Mouse (Mus musculus): ENCODE measurements around the gene Alpl. TPM values are rescaled to one million over a fixed set of nuclear protein-coding genes. Genes with fewer than 3 reads are reported as not detected.

Alpl gene
- polyA plus RNA-seq, 1 experiment = 20.7 TPM

DNA sequence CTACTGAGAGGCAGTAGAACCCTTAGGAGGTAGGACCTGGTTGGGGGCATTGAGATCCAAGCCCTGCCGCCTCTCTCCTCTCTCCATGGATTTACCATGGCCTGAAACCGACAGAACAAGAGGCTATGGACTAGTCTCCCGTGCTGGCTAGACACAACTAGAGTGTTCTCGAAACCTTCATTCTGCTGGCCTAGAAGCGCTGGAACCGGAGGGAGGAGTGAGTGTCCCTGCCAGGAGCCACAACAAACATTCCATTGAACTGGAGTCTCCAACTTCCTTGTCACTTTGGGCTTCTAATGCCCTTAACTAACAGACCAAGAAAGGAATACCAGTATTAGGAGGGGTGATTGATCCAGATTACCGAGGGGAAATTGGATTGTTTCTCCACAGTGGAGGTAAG lies 20.0 kb upstream of the Alpl start:
- Histone ChIP-seq H3K4me3 (ENCODE audit: insufficient read depth, low read depth, low read length) (no peak overlapping the region), H3K4me1 (ENCODE audit: control insufficient read depth, insufficient read depth, insufficient read length, low read length) (peaks cover 13% of the 10 kb centered on the region), H3K27ac (replicated peaks; ENCODE audit: low read depth, low read length) (no peak overlapping the region)

DNA sequence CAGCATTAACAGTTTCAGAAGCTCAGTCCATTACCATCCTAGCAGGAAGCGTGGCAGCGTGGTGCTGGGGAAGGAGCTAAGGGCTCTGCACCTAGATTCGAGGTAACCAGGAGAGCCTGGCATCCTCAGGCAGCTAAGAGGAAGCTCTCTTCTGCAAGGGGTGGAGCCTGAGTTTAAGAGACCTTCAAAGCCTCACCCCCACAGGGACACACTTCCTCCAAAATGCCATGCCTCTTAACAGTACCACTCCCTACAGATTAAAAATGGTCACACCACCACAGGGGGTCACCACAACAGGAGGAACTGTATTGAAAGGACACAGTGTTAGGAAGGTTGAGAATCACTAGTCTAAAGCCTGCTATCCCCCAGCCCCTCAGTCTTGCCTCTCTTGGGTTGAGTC lies 19.3 kb upstream of the Alpl start:
- H3K27ac ChIP-seq (replicated peaks; ENCODE audit: low read depth, low read length) = no peak overlapping the region
- H3K4me3 ChIP-seq (ENCODE audit: insufficient read depth, low read depth, low read length) = no peak overlapping the region
- H3K4me1 ChIP-seq (ENCODE audit: control insufficient read depth, insufficient read depth, insufficient read length, low read length) = peaks cover 11% of the 10 kb centered on the region

DNA sequence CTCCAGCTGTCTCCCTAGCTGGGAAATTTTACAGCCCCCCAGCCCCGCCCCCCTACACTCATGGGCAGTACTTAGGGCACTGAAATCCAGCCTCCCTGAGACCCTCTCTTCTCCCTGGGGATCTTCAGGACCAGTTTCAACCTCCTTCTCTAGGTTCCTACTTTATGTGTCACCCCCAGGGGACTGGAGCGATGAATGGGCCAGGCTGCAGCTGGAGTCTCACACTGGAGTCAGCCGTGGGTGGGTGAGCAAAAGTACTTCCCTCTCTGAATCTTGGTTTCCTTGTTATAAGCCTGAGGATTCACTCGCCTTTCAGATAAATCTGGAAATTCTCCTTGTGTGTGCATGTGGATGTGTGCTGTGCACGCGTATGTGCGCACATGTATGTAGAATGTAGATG lies 18.0 kb upstream of the Alpl start:
- H3K4me3 ChIP-seq (ENCODE audit: insufficient read depth, low read depth, low read length) = no peak overlapping the region
- H3K27ac ChIP-seq (replicated peaks; ENCODE audit: low read depth, low read length) = peak overlapping the region; percentile 53
- H3K4me1 ChIP-seq (ENCODE audit: control insufficient read depth, insufficient read depth, insufficient read length, low read length) = peaks cover 5% of the 10 kb centered on the region

DNA sequence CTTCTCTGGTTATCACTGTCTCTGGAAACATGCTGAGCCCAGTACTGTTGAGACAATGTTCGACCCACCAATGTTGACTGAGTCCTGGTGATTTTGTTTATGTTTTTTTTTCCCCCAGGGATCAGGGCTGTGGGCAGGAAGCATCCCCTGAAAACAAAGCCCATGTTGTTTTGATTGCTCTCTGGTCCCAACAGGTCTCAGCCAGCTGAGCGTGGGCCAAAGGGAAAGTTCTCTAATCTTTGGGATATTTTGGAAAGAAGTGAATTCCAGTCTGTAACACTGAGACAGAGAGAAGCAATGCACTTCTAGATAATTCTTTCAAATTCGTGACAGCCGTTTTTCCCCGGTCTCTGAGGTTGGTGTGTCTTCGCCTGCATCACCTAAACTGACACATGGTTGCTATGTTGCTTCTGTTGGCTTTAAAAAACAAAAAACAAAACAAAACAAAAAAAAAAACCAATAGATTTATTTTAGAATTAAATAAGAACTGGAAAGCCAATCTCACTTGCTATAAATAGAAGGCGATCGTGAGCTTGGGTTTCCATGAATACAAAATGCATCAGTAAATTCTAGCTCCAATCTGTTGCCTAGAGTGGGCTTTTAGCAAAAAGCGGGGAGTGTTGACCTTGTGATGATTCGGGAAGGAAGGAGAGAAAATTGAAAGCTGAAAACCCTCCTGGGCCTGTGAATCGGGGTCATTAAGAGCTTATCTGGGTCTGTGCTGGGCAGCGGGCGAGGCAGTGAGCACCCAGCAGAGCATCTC lies 16.9 kb upstream of the Alpl start:
- Histone ChIP-seq H3K4me1 (ENCODE audit: control insufficient read depth, insufficient read depth, insufficient read length, low read length) (peaks cover 2% of the 10 kb centered on the region), H3K4me3 (ENCODE audit: insufficient read depth, low read depth, low read length) (no peak overlapping the region), H3K27ac (replicated peaks; ENCODE audit: low read depth, low read length) (peak overlapping the region; percentile 53)

DNA sequence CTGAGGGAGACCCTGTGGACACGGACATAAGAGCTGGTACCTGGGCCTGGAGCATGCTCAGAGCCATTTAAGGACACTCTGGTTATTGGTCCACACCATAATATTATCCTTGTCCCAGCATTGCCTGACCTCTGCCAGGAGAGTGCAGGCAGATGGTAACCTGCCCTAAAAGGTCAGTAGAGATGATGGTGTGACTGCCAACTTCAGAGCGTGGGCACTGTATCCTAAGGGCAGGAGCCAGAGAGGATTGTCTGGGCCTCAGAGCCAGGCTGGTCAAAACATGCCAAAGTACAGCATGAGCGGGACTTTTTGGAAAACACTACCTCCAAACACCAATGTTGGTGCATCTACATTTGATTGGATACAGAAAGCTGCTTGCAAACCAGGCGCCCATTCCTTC lies 13.8 kb upstream of the Alpl start:
- Histone ChIP-seq H3K4me1 (ENCODE audit: control insufficient read depth, insufficient read depth, insufficient read length, low read length) (no peaks in the 10 kb centered on the region; the same call in none of the 2 replicates), H3K4me3 (ENCODE audit: insufficient read depth, low read depth, low read length) (no peak overlapping the region)

DNA sequence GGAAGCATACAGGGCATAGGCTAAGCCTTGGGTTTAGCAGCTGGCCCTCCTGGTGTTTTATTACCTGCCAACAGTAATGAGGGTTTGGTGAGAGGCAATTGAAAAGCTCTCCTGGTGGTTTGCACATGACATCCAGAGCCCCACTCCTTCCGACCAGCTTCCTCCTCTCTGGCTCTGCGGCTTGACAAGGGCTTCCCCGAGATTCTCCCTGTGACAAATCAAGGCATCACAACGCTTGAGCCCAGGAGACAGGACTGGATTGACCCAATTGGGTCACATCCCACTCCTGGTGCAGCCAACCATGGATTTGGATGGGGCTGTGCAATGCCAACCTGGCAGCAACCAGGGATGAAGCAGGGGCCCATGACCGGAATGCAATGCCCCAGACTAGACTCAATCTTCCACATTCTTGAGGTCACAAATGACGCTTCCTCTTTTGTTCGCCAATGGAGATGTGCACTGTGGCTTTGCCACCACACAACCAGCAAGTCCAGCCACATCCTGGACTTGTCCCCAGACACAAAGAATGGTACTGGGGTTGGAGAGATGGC lies 11.2 kb upstream of the Alpl start:
- Histone ChIP-seq H3K27ac (replicated peaks; ENCODE audit: low read depth, low read length) (no peak overlapping the region), H3K4me3 (ENCODE audit: insufficient read depth, low read depth, low read length) (no peak overlapping the region), H3K4me1 (ENCODE audit: control insufficient read depth, insufficient read depth, insufficient read length, low read length) (no peaks in the 10 kb centered on the region)

More for the DNA sequence above, 13.8 kb upstream of the Alpl start:
- H3K27ac ChIP-seq (replicated peaks; ENCODE audit: low read depth, low read length) = no peak overlapping the region

DNA sequence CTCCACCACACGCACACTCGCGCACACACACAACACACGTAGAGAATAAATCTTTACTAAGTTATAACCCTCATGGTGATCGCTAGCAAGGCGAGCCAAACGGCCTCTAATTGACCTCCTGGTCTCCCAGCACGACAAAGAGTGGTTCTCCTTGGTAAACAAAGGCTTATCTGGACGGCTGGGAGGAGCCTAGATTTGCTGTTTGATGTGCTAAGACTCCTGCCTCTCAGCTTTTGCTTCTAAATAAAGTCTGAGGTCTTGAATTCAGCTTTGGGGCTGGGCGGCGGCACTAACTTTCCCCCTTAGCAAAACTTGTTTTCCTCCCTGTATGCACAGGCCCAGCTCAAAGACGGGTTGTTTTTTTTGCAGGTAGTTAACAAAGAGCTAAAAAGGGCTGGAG lies 5.0 kb upstream of the Alpl start:
- Histone ChIP-seq H3K4me3 (ENCODE audit: insufficient read depth, low read depth, low read length) (no peak overlapping the region), H3K27ac (replicated peaks; ENCODE audit: low read depth, low read length) (peak overlapping the region; percentile 84; the same call in 1 of the 2 replicates)

DNA sequence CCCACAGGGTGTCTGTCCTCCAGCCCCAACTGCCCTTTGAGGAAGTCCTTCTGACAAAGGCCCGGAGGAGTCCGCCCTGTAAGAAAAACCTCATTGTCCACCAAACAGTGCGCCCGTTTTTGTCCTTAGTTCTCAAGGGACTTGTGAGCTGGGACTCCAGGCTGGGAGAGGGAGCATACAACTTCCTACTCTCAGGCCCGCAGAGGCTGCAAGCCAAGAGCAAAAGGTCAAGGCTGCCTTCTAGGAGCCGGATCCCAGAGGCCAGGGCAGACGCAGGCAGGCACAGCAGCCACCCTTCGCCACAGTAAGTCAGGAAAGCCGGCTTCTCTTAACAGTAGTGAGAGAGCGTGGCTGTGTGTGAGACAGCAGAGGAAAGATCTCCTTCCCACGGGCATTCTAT lies 4.1 kb upstream of the Alpl start:
- no peak overlapping the region for H3K4me3 ChIP-seq (ENCODE audit: insufficient read depth, low read depth, low read length)
- H3K4me1 ChIP-seq (ENCODE audit: control insufficient read depth, insufficient read depth, insufficient read length, low read length) = no peaks in the 10 kb centered on the region; the same call in 1 of the 2 replicates
- peak overlapping the region; percentile 84 for H3K27ac ChIP-seq (replicated peaks; ENCODE audit: low read depth, low read length)

More for the DNA sequence above, 5.0 kb upstream of the Alpl start:
- H3K4me1 ChIP-seq (ENCODE audit: control insufficient read depth, insufficient read depth, insufficient read length, low read length) = no peaks in the 10 kb centered on the region; the same call in 1 of the 2 replicates

DNA sequence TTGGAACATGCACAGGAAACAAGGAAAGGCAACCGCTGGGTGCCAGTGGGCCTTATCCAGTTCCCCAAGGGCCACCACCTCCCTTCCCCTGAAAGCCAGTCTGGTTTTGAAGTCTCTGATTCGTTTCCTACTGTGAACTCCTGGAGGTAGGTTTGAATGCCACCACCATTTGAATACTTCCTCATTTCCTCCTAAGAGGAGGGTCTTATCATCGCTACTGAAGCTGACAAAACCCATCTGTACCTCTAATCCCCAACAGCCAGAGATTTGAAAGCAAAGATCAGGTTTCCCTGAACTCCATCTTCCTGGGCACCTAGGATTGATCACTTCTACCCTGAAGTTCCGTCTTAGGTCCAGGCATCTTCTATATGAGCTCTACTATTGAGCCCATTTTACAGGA lies 854 bp upstream of the Alpl start:
- Histone ChIP-seq H3K4me3 (ENCODE audit: insufficient read depth, low read depth, low read length) (no peak overlapping the region), H3K27ac (replicated peaks; ENCODE audit: low read depth, low read length) (no peak overlapping the region), H3K4me1 (ENCODE audit: control insufficient read depth, insufficient read depth, insufficient read length, low read length) (no peaks in the 10 kb centered on the region; the same call in 1 of the 2 replicates)

DNA sequence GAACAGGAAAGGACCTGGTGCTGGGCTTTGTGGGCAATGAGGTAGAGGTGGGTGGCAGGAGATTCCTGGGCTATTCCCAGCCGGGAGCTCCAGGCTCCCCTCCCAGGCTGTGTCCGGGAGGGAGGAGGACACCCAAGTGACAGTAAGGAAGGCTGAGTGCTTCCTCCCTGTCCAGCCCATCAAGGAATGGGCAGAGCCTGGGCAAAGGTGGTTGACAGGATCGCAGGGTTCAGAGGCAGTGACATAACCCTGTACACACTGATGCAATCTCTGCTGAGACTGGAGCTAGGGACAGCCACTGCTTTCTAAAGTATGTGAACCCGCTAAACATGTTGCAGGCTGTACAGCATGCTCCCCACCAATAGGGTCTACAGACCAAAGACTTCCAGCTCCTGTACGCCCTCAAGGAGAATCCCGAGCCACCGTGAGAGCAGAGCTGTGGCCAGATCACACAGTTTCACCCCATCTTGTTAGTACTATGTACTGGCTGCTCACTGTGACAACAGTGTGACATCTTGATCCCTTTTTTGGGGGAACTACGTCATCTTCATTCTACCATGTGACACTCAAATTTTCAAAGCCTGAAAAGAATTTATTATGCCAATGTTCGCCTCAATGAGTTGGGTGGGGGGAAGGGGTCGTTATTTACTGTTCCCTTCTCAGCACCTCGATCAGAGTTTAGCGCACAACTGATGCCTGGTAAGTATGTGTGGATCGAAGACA lies 1.8 kb downstream of the Alpl start:
- no peak overlapping the region for H3K27ac ChIP-seq (replicated peaks; ENCODE audit: low read depth, low read length)
- no peaks in the 10 kb centered on the region; the same call in 1 of the 2 replicates for H3K4me1 ChIP-seq (ENCODE audit: control insufficient read depth, insufficient read depth, insufficient read length, low read length)
- no peak overlapping the region for H3K4me3 ChIP-seq (ENCODE audit: insufficient read depth, low read depth, low read length)

DNA sequence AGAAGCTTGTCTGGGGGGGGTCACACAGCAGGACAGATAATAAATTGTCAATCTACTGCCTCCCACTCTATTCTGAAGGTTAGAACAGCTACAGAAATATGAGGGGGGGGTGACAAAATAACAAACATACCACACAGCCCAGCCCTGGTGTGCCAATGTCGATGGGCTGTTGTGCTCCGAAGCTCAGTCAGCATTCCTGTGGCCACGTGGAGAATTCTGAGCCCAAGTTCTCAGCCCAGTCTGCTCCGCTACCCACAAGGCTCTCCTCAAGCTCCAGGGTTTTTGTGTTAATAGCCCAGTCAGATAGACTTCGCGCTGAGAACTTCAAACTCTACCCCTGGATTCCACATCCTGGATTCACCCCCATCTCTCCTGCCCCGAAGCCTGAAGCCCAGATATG lies 2.6 kb downstream of the Alpl start:
- H3K4me1 ChIP-seq (ENCODE audit: control insufficient read depth, insufficient read depth, insufficient read length, low read length) = peaks cover 1% of the 10 kb centered on the region
- H3K4me3 ChIP-seq (ENCODE audit: insufficient read depth, low read depth, low read length) = no peak overlapping the region
- H3K27ac ChIP-seq (replicated peaks; ENCODE audit: low read depth, low read length) = no peak overlapping the region

DNA sequence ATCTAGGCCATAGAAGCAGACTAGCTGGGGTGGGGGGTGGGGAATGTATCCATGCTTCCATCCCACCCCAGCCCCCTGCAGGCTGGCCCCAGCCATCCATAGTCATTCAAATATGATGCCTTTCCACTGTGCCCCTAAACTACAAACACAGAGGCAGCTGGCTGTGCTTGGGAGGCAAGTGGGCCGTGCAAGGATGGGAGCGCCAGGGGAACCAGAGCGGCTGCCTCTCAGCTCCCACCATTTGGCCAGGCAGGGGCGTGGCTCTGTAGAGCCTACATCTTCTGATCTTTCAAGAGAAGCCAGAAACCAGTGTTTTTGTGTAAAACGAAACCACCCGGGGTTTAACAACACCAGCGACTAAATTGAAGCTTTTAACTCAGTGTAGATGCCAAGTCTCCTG lies 4.7 kb downstream of the Alpl start:
- no peak overlapping the region for H3K27ac ChIP-seq (replicated peaks; ENCODE audit: low read depth, low read length)
- H3K4me1 ChIP-seq (ENCODE audit: control insufficient read depth, insufficient read depth, insufficient read length, low read length) = peaks cover 8% of the 10 kb centered on the region
- no peak overlapping the region for H3K4me3 ChIP-seq (ENCODE audit: insufficient read depth, low read depth, low read length)

DNA sequence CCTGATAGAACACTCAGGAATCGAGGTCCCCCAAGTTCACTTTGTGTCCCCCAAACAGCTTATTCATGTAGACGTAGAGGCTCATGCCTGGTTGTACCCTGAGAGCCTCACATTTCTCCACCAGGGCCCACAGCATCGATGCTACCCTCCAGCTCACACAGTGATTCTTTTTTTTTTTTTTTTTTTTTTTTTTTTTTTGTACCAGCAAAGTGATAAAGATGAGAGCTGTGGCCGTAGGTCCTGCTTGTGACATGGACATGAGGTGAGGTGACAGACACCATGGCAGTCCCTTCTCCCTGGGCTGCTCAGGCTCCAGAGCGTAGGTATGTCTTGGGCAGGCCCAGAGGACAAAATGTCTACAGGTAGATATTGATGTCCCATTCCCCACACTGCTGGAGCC lies 5.2 kb downstream of the Alpl start:
- Histone ChIP-seq H3K4me1 (ENCODE audit: control insufficient read depth, insufficient read depth, insufficient read length, low read length) (peaks cover 8% of the 10 kb centered on the region), H3K27ac (replicated peaks; ENCODE audit: low read depth, low read length) (no peak overlapping the region), H3K4me3 (ENCODE audit: insufficient read depth, low read depth, low read length) (no peak overlapping the region)

DNA sequence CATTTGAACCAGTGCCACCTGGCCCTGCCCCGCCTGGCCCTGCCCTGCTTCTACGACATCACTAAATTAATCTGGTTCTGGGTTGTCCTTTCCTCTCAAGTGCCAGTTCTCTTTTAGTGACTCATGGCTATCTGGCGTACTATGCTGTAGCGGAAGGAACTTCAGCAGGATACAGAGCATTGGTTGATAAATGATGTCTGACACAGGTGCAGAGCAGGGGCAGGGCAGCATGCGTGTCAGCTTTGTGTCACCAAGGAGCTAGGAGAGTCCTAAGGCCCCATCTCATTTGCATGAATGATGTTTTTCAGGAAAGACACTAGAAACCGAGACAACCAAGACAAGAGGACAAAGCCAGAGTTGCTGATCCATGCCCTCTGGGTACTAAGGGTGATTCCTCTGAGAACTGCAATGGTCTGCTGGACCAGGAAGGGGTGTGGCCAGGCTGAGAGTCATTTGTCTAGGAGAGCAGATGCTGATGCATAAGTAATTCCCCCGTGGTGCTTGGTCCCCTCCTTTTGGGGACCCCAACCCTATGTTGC lies 7.6 kb downstream of the Alpl start:
- no peak overlapping the region for H3K27ac ChIP-seq (replicated peaks; ENCODE audit: low read depth, low read length)
- peaks cover 10% of the 10 kb centered on the region for H3K4me1 ChIP-seq (ENCODE audit: control insufficient read depth, insufficient read depth, insufficient read length, low read length)
- no peak overlapping the region for H3K4me3 ChIP-seq (ENCODE audit: insufficient read depth, low read depth, low read length)

DNA sequence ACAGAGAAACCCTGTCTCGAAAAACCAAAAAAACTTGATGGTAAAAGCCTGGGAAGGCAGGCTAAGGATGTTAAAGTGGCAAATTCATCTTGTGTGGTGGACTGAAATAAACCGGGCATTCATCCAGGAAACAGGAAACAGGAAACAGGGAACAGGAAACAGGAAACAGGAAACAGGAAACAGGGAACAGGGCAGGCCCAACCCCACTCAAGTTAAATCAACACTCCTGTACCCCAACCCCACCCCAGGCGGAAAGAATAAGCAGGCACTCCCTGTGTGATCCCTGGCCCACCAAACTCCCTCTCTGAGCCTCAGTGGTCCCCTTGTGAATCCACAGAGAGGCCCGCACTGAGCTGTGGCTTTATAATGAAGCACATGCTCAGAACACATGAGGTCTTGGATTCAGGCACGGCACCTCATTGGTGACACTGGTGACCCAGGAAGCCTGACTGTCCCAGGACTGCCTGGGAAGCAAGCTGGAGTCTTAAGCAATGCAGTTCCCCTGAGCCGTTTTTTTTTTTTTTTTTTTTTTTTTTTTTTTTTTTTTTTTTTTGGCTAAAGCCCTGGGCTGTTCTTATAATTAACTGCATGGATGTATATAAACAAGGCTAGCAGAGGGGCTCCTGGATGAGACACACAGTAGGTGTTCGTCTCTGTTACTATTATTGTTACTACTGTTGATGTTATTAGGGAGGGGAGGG lies 8.4 kb downstream of the Alpl start:
- H3K27ac ChIP-seq (replicated peaks; ENCODE audit: low read depth, low read length) = peak overlapping the region; percentile 59

More for the DNA sequence above, 8.4 kb downstream of the Alpl start:
- Histone ChIP-seq H3K4me3 (ENCODE audit: insufficient read depth, low read depth, low read length) (no peak overlapping the region), H3K4me1 (ENCODE audit: control insufficient read depth, insufficient read depth, insufficient read length, low read length) (peaks cover 12% of the 10 kb centered on the region)

All from brown adipose tissue, adult 24 weeks (tissue).